Mouse (Mus musculus) testis, adult 2 months (tissue): ENCODE measurements around the gene Nfib. TPM values are rescaled to one million over a fixed set of nuclear protein-coding genes. Genes with fewer than 3 reads are reported as not detected.

Source experiments
- H3K27ac ChIP-seq: fragments of 200-500 bp; 2 replicates; pipeline ENCODE4 v1.5.1; 2012; ENCODE audit warnings: low read depth, low read length; ENCODE audit not compliant: control insufficient read depth, insufficient read depth
- H3K27me3 ChIP-seq: fragments of 200-500 bp; 2 replicates; pipeline ENCODE4 v1.6.1; 2012; ENCODE audit warnings: mild to moderate bottlenecking, low read length, moderate library complexity; ENCODE audit not compliant: control insufficient read depth, insufficient read depth
- H3K36me3 ChIP-seq: fragments of 200-500 bp; 2 replicates; pipeline ENCODE4 v1.6.1; 2012; ENCODE audit warnings: mild to moderate bottlenecking, low read length; ENCODE audit not compliant: control insufficient read depth, insufficient read depth
- H3K4me1 ChIP-seq: fragments of 200-500 bp; 2 replicates; pipeline ENCODE4 v1.6.1; 2012; ENCODE audit warnings: low read length; ENCODE audit not compliant: control insufficient read depth, insufficient read depth
- H3K4me3 ChIP-seq: fragments of 200-500 bp; 2 replicates; pipeline ENCODE4 v1.5.1; 2012; ENCODE audit warnings: low read depth, mild to moderate bottlenecking, low read length, moderate library complexity, mixed read lengths; ENCODE audit not compliant: control insufficient read depth
- CTCF ChIP-seq: fragments of 200-500 bp; IDR thresholded peaks from 2 replicates; pipeline ENCODE4 v1.5.1; 2012; ENCODE audit warnings: low read depth, mild to moderate bottlenecking, inconsistent platforms, low read length, moderate library complexity; ENCODE audit not compliant: control insufficient read depth, insufficient read depth, insufficient replicate concordance
- POLR2A ChIP-seq: fragments of 200-500 bp; IDR thresholded peaks from 2 replicates; pipeline ENCODE4 v1.6.1; 2012; ENCODE audit warnings: low read depth, mild to moderate bottlenecking, inconsistent platforms, low read length, moderate library complexity; ENCODE audit not compliant: control insufficient read depth
- polyA plus RNA-seq: library from polyadenylated mRNA; depleted of rRNA; stranded (reverse); fragments of >200 nt; gene quantifications from 2 replicates; pipeline ENCODE4 v1.2.3, GENCODE M21; 2012

Nfib gene
- polyA plus RNA-seq, 1 experiment, result 1.2 TPM

GRCm38 (mm10) chr4:82598436-82598835 lies 107.1 kb downstream of the Nfib start:
- no peaks in the 10 kb centered on the region for H3K27me3 ChIP-seq
- H3K27ac ChIP-seq, result no peak overlapping the region
- no peaks in the 10 kb centered on the region for H3K36me3 ChIP-seq
- no peak for TF ChIP-seq POLR2A
- H3K4me3 ChIP-seq, result no peak overlapping the region
- H3K4me1 ChIP-seq, result no peaks in the 10 kb centered on the region

- no peak overlapping the region for H3K4me3 ChIP-seq
- TF ChIP-seq POLR2A (no peak), CTCF (no peak)
- no peak overlapping the region for H3K27ac ChIP-seq
Observed at GRCm38 (mm10) chr4:82593681-82594666, 111.6 kb downstream of the Nfib start.

DNA sequence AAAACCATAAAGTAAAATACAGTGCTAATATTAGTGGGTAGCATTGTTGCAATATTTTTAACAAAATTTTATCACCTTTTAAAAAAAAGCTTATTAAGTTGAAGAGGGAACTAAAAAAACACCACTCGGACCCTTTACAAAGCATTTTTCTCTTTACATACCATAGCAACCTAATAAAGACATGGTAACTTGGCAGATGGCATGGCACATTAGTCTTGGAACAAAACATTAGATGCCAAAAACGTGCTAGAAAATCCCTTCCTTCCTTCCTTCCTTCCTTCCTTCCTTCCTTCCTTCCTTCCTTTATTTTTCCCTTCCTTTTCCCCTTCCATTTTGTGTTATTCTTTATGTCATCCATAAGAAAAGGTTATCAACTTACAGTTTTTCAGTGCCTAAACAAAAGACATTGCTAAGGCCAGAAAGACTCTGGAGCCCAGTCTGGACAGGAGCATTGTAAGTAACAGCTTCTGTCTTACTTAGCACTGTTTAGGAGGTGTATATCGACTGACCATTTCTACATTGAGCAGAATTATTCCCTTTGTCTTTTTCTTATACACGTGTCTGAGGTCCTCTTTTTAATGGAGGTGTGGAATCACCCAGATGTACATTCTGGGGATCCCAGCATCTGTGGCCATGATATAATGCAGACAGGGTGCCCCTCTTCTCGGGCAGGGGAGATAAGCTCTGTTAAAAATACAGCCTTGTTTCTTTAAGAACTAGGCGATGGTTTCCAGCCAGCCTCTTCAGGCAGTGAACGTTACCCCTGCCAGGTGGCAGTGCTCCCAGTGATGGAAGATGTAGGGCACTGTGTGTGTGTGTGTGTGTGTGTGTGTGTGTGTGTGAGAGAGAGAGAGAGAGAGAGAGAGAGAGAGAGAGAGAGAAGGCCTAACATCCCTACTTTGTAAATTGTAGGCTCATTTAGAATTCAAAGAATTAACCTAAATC lies 113.2 kb downstream of the Nfib start:
- peaks cover 3% of the 10 kb centered on the region; the same call in 1 of the 2 replicates for H3K4me1 ChIP-seq
- no peak overlapping the region for H3K4me3 ChIP-seq
- H3K27ac ChIP-seq, result no peak overlapping the region
- TF ChIP-seq POLR2A, result no peak
- TF ChIP-seq CTCF, result no peak
- no peaks in the 10 kb centered on the region for H3K36me3 ChIP-seq
- no peaks in the 10 kb centered on the region for H3K27me3 ChIP-seq

More at GRCm38 (mm10) chr4:82593681-82594666, 111.6 kb downstream of the Nfib start:
- H3K4me1 ChIP-seq, result no peaks in the 10 kb centered on the region
- H3K36me3 ChIP-seq, result no peaks in the 10 kb centered on the region
- no peaks in the 10 kb centered on the region for H3K27me3 ChIP-seq

- H3K36me3 ChIP-seq, result no peaks in the 10 kb centered on the region
- H3K4me3 ChIP-seq, result no peak overlapping the region
- H3K27ac ChIP-seq, result no peak overlapping the region
- peaks cover 3% of the 10 kb centered on the region; the same call in 1 of the 2 replicates for H3K4me1 ChIP-seq
- no peak for TF ChIP-seq CTCF
- no peak for TF ChIP-seq POLR2A
- no peaks in the 10 kb centered on the region for H3K27me3 ChIP-seq
Observed at GRCm38 (mm10) chr4:82589345-82589890, 116.1 kb downstream of the Nfib start.

DNA sequence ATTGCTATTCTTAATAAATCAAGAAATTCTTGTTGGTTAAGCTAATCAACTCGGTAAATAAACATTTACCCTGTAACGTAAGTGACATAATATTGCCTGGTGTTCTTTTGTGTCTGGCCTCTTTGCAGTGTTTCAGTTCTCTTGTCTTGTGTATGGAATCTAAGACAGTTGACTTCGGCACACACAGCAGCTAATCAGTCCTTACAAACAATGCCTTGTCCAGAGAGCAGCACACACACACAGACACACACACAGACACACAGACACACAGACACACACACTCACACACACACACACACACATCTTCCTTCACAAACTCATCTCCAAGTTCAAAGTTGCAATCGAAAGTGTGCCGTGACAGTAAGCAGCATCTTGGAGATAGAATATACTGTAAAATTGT lies 116.8 kb downstream of the Nfib start:
- H3K27ac ChIP-seq, result no peak overlapping the region
- H3K27me3 ChIP-seq, result no peaks in the 10 kb centered on the region
- no peaks in the 10 kb centered on the region for H3K36me3 ChIP-seq
- no peak overlapping the region for H3K4me3 ChIP-seq
- H3K4me1 ChIP-seq, result peaks cover 3% of the 10 kb centered on the region; the same call in 1 of the 2 replicates
- no peak for TF ChIP-seq POLR2A
- TF ChIP-seq CTCF, result no peak

DNA sequence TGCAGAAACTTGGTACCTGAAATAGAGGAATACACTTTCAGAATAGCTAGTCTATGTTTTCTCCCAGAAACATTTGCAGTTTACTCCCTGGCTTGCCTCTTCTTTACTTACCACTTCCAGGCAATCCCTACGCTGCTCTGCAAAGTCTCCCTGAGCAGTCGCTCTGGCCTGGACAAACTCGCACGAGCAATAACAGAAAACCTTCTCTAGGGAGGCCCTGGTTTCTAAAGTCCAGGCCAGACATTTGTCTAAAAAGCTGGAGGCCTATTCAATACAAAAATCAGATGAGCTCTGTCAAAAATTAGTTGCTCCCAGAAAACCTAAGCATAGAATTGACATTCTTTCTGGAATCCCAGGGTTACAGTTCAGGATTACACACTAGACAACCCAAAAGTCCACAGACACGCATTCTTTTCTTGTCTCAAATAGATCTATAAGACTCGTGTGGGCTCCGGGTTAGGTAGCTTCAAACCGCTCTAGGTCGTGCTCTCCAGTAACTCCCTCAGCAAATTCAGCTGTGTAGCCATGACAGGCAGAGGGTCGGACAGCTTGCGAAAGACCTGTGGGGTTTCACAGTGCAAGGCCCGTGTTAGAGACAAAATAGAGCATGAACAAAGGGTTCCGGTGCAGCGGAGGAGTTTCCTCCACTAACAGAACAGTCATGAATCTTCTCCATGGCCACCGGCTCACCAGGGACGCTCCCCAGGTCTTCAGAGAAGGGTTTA lies 118.2 kb downstream of the Nfib start:
- Histone ChIP-seq H3K27me3 (no peaks in the 10 kb centered on the region), H3K4me3 (peak overlapping the region; percentile 77), H3K27ac (no peak overlapping the region), H3K36me3 (no peaks in the 10 kb centered on the region), H3K4me1 (peaks cover 3% of the 10 kb centered on the region; the same call in 1 of the 2 replicates)
- no peak for TF ChIP-seq POLR2A
- no peak for TF ChIP-seq CTCF

GRCm38 (mm10) chr4:82586637-82587036 lies 118.9 kb downstream of the Nfib start:
- Histone ChIP-seq H3K27ac (no peak overlapping the region), H3K36me3 (no peaks in the 10 kb centered on the region), H3K4me3 (no peak overlapping the region), H3K27me3 (no peaks in the 10 kb centered on the region), H3K4me1 (peaks cover 3% of the 10 kb centered on the region; the same call in 1 of the 2 replicates)
- TF ChIP-seq POLR2A, result no peak
- no peak for TF ChIP-seq CTCF
